Mouse (Mus musculus): ENCODE measurements around the gene Rab7. TPM values are rescaled to one million over a fixed set of nuclear protein-coding genes. Genes with fewer than 3 reads are reported as not detected.
"Not testable (repeated sequence)": the region's sequence is repeated elsewhere in the genome, so short reads cannot be mapped to it uniquely, and the experiment has no call there.

Rab7 gene
- total and polyA plus RNA-seq, 2 experiments from 2014 or later, result 88.9 to 367 TPM

GRCm38 (mm10) chr6:88023316-88023890, 21.7 kb downstream of the Rab7 start:
- Histone ChIP-seq H3K9me3 (ENCODE audit: low read length) (no peaks in the 10 kb centered on the region), H3K9ac (no peak overlapping the region), H3K4me2 (ENCODE audit: low read depth) (no peak overlapping the region), H3K27me3 (ENCODE audit: insufficient read depth, low read length) (no peaks in the 10 kb centered on the region), H3K27ac (ENCODE audit: low read depth, low read length) (no peak overlapping the region), H3K36me3 (ENCODE audit: insufficient read depth) (no peaks in the 10 kb centered on the region), H3K4me3 (ENCODE audit: low read depth, low read length) (no peak overlapping the region), H3K4me1 (ENCODE audit: insufficient read depth) (no peaks in the 10 kb centered on the region)
- no peak for TF ChIP-seq CTCF (IDR thresholded peaks at IDR 0.05; ENCODE audit: low read depth)
- no peak for ATAC-seq
- WGBS, result 97% methylated on average over 10 of the region's 10 CpGs
- no peak for DNase-seq

- no peak for DNase-seq
- H3K4me3 ChIP-seq (ENCODE audit: low read depth, low read length), result no peak overlapping the region
- no peaks in the 10 kb centered on the region for H3K27me3 ChIP-seq (ENCODE audit: insufficient read depth, low read length)
- no peak overlapping the region for H3K9ac ChIP-seq
- WGBS, result 73% methylated on average over 2 of the region's 2 CpGs
- no peak overlapping the region for H3K4me2 ChIP-seq (ENCODE audit: low read depth)
- no peaks in the 10 kb centered on the region for H3K9me3 ChIP-seq (ENCODE audit: low read length)
- no peaks in the 10 kb centered on the region for H3K4me1 ChIP-seq (ENCODE audit: insufficient read depth)
- no peak for TF ChIP-seq CTCF (IDR thresholded peaks at IDR 0.05; ENCODE audit: low read depth)
- no peak for ATAC-seq
- H3K36me3 ChIP-seq (ENCODE audit: insufficient read depth), result no peaks in the 10 kb centered on the region
- H3K27ac ChIP-seq (ENCODE audit: low read depth, low read length), result no peak overlapping the region
Measured at GRCm38 (mm10) chr6:88019154-88019553, 25.9 kb downstream of the Rab7 start.

- H3K9ac ChIP-seq, result no peak overlapping the region
- H3K4me3 ChIP-seq (ENCODE audit: low read depth, low read length), result no peak overlapping the region
- no peaks in the 10 kb centered on the region for H3K27me3 ChIP-seq (ENCODE audit: insufficient read depth, low read length)
- WGBS, result 66% methylated on average over 4 of the region's 4 CpGs
- no peak overlapping the region for H3K4me2 ChIP-seq (ENCODE audit: low read depth)
- H3K27ac ChIP-seq (ENCODE audit: low read depth, low read length), result no peak overlapping the region
- ATAC-seq (no peak), DNase-seq (no peak)
- no peaks in the 10 kb centered on the region for H3K9me3 ChIP-seq (ENCODE audit: low read length)
- no peaks in the 10 kb centered on the region for H3K4me1 ChIP-seq (ENCODE audit: insufficient read depth)
- H3K36me3 ChIP-seq (ENCODE audit: insufficient read depth), result no peaks in the 10 kb centered on the region; the same call in 1 of the 2 replicates
- no peak for TF ChIP-seq CTCF (IDR thresholded peaks at IDR 0.05; ENCODE audit: low read depth)
Measured at GRCm38 (mm10) chr6:88017821-88018220, 27.2 kb downstream of the Rab7 start.

GRCm38 (mm10) chr6:88015797-88016196, 29.3 kb downstream of the Rab7 start:
- Histone ChIP-seq H3K9me3 (ENCODE audit: low read length) (no peaks in the 10 kb centered on the region), H3K27ac (ENCODE audit: low read depth, low read length) (no peak overlapping the region), H3K9ac (no peak overlapping the region), H3K4me3 (ENCODE audit: low read depth, low read length) (no peak overlapping the region), H3K4me1 (ENCODE audit: insufficient read depth) (no peaks in the 10 kb centered on the region), H3K4me2 (ENCODE audit: low read depth) (no peak overlapping the region), H3K27me3 (ENCODE audit: insufficient read depth, low read length) (no peaks in the 10 kb centered on the region), H3K36me3 (ENCODE audit: insufficient read depth) (peaks cover 6% of the 10 kb centered on the region)
- DNase-seq, result no peak
- 82% methylated on average over 2 of the region's 2 CpGs for WGBS
- TF ChIP-seq CTCF (IDR thresholded peaks at IDR 0.05; ENCODE audit: low read depth), result no peak
- no peak for ATAC-seq

GRCm38 (mm10) chr6:88013456-88013855, 31.6 kb downstream of the Rab7 start:
- Histone ChIP-seq H3K27me3 (ENCODE audit: insufficient read depth, low read length) (no peaks in the 10 kb centered on the region), H3K9ac (no peak overlapping the region), H3K36me3 (ENCODE audit: insufficient read depth) (peaks cover 17% of the 10 kb centered on the region), H3K4me1 (ENCODE audit: insufficient read depth) (no peaks in the 10 kb centered on the region), H3K27ac (ENCODE audit: low read depth, low read length) (no peak overlapping the region), H3K9me3 (ENCODE audit: low read length) (no peaks in the 10 kb centered on the region), H3K4me2 (ENCODE audit: low read depth) (no peak overlapping the region), H3K4me3 (ENCODE audit: low read depth, low read length) (no peak overlapping the region)
- DNase-seq, result no peak
- no peak for ATAC-seq
- whole genome bisulfite sequencing, result 89% methylated on average over 4 of the region's 4 CpGs
- TF ChIP-seq CTCF (IDR thresholded peaks at IDR 0.05; ENCODE audit: low read depth), result no peak

GRCm38 (mm10) chr6:88012601-88013000, 32.5 kb downstream of the Rab7 start:
- TF ChIP-seq CTCF (IDR thresholded peaks at IDR 0.05; ENCODE audit: low read depth), result no peak
- Histone ChIP-seq H3K36me3 (ENCODE audit: insufficient read depth) (peaks cover 24% of the 10 kb centered on the region), H3K4me2 (ENCODE audit: low read depth) (no peak overlapping the region), H3K27ac (ENCODE audit: low read depth, low read length) (no peak overlapping the region), H3K27me3 (ENCODE audit: insufficient read depth, low read length) (no peaks in the 10 kb centered on the region), H3K9me3 (ENCODE audit: low read length) (no peaks in the 10 kb centered on the region), H3K9ac (no peak overlapping the region), H3K4me1 (ENCODE audit: insufficient read depth) (no peaks in the 10 kb centered on the region), H3K4me3 (ENCODE audit: low read depth, low read length) (no peak overlapping the region)
- WGBS, result 69% methylated on average over 2 of the region's 2 CpGs
- ATAC-seq (no peak), DNase-seq (no peak)

GRCm38 (mm10) chr6:88011106-88011505, 34.0 kb downstream of the Rab7 start:
- H3K27ac ChIP-seq (ENCODE audit: low read depth, low read length); ATAC-seq; H3K4me3 ChIP-seq (ENCODE audit: low read depth, low read length); H3K9ac ChIP-seq; H3K9me3 ChIP-seq (ENCODE audit: low read length); H3K4me1 ChIP-seq (ENCODE audit: insufficient read depth); H3K4me2 ChIP-seq (ENCODE audit: low read depth); H3K27me3 ChIP-seq (ENCODE audit: insufficient read depth, low read length): not testable (repeated sequence)
- H3K36me3 ChIP-seq (ENCODE audit: insufficient read depth), result peaks cover 37% of the 10 kb centered on the region
- peak; percentile 20 for DNase-seq
- 73% methylated on average over 1 of the region's 1 CpGs for WGBS
- peak; percentile 43 for TF ChIP-seq CTCF (IDR thresholded peaks at IDR 0.05; ENCODE audit: low read depth)
